Mouse (Mus musculus): Measurements from ENCODE around the gene Lrfn5. TPM values are rescaled to one million over a fixed set of nuclear protein-coding genes. Genes with fewer than 3 reads are reported as not detected.

Lrfn5 gene
- 0.32 TPM for polyA plus RNA-seq (2017; shearing (Covaris generic))

DNA sequence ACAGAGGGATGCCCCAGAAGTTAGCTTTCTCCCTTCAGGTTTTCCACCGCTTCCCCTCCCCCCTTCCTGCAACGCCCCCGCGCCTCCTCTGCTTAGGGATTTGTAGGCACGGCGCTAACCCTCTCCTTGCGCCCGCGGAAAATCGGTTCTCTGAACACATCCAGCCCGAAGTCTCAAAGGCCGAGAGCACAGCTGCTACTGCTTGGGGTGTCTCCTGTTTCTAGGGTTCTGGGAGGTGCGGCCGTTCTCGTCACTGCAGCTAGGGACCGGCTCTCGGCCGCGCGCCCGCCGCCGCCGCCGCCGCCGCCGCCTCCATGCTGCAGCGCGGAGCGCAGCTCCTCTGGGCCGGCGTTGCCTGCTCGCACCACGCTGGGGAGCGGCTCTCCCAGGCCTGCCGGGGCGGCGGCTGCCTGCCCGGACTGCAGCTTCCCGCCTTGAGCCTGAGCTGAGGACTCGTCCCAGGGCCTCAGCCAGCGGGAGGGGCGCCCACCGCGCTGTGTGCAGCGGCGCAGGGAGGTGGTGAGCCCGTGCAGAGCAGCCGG, at the start of gene Lrfn5:
Lrfn5 (plus strand) TSS at position 322 of the 542 bp plus-strand sequence.

